Mouse (Mus musculus) G1E (cell line): ENCODE measurements around the gene Rars2.

ENCODE experiments used
- CTCF ChIP-seq: IDR thresholded peaks from 2 replicates; pipeline ENCODE4 v1.5.1; 2012; ENCODE audit warnings: low read depth, low read length, inconsistent platforms, mixed read lengths
- GATA1 ChIP-seq: IDR thresholded peaks from 2 replicates; pipeline ENCODE4 v1.6.1; 2012; ENCODE audit warnings: borderline replicate concordance, low read length, inconsistent platforms, mixed read lengths
- GATA2 ChIP-seq: IDR thresholded peaks from 2 replicates; pipeline ENCODE4 v1.6.1; 2012; ENCODE audit warnings: low read depth, low read length, inconsistent platforms, borderline replicate concordance
- POLR2AphosphoS5 ChIP-seq: IDR thresholded peaks from 2 replicates; pipeline ENCODE4 v1.6.1; 2012; ENCODE audit warnings: low read depth, low read length, inconsistent platforms; ENCODE audit not compliant: insufficient replicate concordance
- TAL1 ChIP-seq: conservative IDR thresholded peaks from 2 replicates; pipeline ENCODE4 v1.6.1; 2012; ENCODE audit warnings: low read depth, low read length, inconsistent platforms, mixed read lengths

- TF ChIP-seq CTCF (no peak), TAL1 (no peak), GATA1 (no peak), POLR2AphosphoS5 (no peak), GATA2 (no peak)
Measured at GRCm38 (mm10) chr4:34616146-34616545, 1.4 kb downstream of the Rars2 start.
